Mouse (Mus musculus): ENCODE results near the gene Nkx2-2. TPM values are rescaled to one million over a fixed set of nuclear protein-coding genes. Genes with fewer than 3 reads are reported as not detected.

Nkx2-2 gene
- polyA plus RNA-seq (2021; fragmentation: Nextera tagmentation), result 1.6 and 2.8 TPM in 2 replicates
- long read RNA-seq, experiment 1, partial matches to known transcripts, result 0 of 1 reads
- long read RNA-seq, experiment 1, other reads (novel, unspliced or antisense), result 1 of 1 reads
- long read RNA-seq, experiment 2, transcript Nkx2-2-201 (2 exons, 2,120 nt), result major isoform, 6 of 12 reads
- long read RNA-seq, experiment 2, partial matches to known transcripts, result 6 of 12 reads
- long read RNA-seq, experiment 2, other reads (novel, unspliced or antisense), result 0 of 12 reads

DNA sequence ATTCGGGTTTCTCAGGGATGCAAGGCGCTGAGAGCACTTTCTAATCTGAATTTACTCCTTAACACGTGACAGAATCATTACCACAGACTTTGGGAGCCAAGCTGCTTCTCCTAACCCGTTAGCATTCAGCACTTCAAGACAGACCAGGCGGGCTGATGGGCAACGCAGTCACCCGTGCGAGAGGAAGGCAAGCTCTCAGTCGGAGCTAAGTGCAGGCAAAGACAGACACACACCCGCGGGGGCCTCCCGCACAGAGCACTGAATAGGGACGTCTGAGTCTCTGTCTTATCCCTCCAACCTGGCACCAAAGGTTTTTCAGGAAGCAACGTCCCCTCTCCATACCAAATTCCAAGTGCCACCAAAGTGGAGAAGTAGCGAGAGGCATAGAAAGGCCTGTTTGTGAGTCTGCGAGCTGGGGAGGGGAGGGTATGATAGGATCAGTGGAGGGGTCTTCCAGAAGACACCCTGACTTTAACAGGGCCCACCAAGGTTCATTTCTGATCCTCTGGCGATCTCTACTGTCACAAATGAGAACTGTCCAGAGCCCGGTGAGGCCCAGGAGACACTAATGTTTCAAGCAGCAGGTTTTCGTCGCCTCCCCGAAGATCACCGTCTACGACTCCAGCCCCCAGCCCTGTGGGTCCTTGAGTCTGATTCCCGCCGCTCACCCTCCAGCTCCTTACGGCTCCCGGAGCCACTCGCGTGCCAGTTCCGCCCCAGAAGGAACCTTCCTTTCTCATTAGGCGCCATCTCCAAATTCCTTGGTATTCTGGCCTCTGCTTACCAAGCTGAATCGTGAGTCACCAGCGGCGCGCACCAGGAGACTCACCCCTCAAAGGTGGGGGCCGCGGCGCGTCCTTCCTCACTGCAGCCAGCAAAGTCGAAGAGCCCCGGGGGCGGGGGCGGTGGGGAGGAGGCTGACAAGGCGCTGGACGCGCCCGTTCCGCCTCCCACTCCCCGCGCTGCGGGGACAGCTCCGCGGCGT is at the start of gene Nkx2-2:
Nkx2-2 (minus strand) TSS at position 973 of the 985 bp plus-strand sequence.

Other genes starting within 250 kb of the Nkx2-2 start
- 31.6 and 33.9 TPM in 2 replicates for gene Xrn2, start 181.2 kb downstream of the Nkx2-2 start, polyA plus RNA-seq (2021; fragmentation: Nextera tagmentation)
- not detected in 2 replicates for gene Nkx2-4, start 108.8 kb downstream of the Nkx2-2 start, polyA plus RNA-seq (2021; fragmentation: Nextera tagmentation)
- gene Pax1, start 167.7 kb upstream of the Nkx2-2 start, polyA plus RNA-seq (2021; fragmentation: Nextera tagmentation), result 0.11 TPM in 1 of 2 replicates, not detected in the other